Mouse (Mus musculus) left cerebral cortex, adult 9 months (tissue): Measurements from ENCODE around the gene Havcr2.
"Not testable (repeated sequence)": the region's sequence is repeated elsewhere in the genome, so short reads cannot be mapped to it uniquely, and the experiment has no call there.

Source experiments
- DNase-seq, 2 experiments: peaks; one replicate each; pipeline ENCODE4 v3.0.0; 2022; ENCODE audit warnings: low spot score in 2 of 2

Havcr2 gene

DNA sequence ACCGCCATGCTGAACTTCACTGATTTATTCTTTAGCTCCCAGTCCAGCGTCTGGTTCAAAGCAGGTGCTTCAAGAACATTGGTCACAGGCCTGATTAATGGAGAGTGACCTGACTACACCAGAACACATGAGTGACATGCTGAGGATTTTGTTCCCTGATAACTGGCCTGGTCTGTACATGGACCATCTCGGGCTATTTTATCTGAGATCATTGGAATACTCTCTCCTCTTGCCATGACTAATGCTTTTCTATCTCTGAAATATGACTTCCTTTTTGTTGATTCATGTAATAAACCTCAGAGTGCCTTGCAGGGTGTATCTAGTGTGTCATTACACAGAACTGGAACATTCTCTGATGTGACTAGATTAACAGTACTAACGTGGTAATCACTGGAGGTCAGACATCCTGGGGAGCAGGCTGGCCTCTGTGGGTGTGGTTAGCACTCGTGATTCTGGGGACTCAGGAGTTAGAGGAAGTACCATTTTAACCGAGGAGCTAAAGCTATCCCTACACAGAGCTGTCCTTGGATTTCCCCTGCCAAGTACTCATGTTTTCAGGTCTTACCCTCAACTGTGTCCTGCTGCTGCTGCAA, at the start of gene Havcr2:
TSS of gene Havcr2 (plus strand) at position 483 of the 593 bp plus-strand sequence.
- no peak for DNase-seq

DNA sequence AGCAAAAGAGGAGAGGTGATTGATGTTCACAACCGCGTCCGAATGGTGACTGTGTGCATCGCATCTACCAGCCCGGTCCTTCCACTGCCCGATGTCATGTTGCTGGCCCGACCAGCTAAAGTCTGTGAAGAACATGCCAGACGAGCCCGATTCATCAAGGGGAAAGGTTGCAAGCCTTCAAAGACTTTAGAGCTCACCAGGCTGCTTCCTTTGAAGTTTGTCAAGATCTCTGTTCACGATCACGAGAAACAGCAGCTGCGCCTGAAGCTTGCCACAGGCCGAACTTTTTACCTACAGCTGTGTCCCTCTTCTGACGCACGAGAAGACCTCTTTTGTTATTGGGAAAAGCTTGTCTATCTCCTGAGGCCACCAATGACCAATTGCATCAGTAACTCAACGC, 49.7 kb upstream of the Havcr2 start:
- no peak for DNase-seq

DNA sequence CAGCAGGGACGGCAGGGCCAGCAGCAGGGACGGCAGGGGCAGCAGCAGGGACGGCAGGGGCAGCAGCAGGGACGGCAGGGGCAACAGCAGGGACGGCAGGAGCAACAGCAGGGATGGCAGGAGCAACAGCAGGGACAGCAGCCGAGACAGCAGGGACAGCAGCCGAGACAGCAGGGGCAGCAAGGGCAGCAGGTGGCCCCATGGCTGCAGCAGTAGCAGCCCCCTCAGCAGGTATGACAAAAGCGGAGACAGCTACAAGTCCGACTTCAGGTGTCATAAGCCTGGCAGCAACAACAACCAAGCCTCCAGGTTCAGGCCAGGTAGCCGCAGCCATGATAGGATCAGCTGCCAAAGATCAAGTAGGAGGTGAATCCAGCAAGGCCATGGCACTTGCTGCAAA, 48.0 kb upstream of the Havcr2 start:
- no peak for DNase-seq

DNA sequence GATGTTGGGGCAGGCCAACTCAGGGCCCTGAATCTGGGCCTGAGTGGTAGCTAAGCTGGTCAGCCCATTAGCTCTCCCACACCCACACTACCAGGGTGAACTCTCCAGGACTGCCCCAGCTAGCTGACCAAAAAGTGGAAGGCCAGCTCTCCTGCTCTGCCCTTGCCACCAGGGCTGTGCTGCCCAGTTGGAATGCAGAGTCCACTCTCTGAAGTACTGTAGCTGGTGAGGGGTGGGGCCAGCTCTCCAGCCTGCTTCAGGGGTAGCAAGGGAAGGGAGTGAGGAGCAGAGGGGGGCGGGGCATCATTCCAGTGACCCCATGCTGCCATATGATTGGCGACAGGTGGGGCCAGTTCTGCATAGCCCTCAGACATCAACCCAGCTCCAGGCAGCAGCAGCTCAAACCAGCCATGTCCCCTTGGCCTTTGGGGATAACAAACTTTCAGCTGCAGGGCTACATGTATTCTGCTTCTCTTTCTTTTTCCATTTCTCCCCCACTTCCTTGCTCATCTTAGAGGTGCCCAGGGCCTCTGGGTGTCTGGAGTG, 44.6 kb upstream of the Havcr2 start:
- no peak for DNase-seq

DNA sequence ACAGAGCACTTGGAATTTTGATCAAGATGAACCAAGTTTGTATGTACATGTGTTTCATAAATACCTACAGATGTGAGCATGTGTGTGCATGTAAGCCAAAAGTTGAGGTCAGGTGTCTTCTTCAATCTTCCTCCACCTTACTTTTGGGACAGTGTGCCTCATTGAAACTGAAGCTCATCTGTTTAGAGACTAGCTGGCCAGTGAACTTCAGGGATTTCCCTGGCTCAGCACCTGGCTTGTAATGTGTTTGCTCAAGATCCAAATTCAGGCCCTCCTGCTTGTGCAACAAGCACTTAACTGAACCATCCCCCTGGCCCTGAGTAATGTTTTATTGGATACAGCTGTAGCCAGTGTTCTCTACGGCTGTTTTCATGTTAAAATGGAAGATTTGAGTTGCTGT, 36.3 kb upstream of the Havcr2 start:
- no peak for DNase-seq

DNA sequence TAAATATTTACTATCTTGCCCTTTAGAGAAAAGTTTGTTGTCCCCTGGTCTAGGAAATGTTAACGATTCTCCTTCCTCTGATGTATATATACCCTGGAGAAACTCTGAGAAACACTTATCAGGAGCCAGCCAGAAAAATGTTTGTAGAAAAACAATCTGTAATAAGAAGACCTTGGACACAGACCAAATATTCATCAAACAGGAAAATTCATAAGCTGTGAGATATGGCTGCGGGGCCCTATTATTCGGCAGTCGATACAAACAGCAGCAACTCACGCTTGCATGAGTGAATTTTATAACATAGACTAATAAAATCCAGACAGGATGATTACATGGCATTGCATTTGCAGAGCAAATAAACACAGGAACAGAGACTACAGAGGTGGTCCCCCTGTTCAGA, 35.9 kb upstream of the Havcr2 start:
- DNase-seq, result no peak

DNA sequence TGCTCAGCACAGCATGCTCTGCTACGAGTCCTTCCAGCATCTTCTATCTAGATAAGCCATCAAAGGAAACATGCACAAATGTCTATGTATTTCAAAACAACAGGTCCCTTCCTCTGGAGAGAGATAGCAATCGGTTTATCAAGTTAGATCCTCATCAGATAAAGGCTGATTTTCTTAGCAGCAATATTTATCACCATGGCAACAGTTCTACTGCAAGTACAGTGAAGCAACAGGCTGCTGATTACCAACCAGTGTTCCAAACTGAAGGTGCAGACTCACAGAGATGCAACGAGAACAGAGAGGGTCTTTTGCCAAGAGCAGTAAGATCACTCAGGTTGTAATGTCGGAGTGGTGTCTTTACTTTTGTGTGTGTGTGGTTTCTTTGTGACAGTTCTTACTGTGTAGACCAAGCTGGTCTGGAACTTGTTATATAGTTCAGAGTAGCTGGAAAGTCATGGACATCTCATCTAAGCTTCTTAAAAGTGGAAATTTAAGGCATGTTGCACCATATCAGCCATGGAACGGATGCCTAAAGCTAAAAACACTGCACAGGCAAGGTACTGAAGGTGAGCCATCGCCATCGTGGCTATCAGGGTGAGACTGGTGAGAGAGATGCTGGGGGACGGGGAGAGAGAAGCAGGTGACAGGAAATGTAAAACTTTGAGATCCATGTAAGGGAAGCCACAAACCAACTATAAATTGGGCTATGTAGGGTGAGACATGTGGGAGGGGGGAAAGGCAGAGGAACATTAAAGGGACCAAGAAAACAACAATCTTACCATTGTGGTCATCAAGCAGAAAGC, 33.4 kb upstream of the Havcr2 start:
- no peak for DNase-seq

DNA sequence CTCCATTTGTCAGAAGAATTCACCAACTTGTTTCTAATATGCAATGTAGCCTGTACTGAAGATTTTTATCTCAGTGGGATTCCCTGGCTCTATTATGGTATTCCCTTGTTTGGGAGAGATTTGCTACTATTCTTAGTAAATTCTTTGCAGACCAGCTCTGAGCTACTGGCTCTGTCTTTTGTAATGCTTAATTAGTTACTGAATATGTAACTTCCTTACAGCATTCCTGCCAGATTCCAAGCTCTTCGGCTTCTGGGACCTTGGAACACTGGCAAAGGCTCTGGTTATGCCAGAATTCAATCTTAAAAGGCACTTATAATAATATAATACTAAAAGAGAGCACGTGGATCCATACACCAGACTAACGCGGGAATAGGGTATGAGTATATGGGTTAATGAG, 26.6 kb upstream of the Havcr2 start:
- DNase-seq, result not testable (repeated sequence)

DNA sequence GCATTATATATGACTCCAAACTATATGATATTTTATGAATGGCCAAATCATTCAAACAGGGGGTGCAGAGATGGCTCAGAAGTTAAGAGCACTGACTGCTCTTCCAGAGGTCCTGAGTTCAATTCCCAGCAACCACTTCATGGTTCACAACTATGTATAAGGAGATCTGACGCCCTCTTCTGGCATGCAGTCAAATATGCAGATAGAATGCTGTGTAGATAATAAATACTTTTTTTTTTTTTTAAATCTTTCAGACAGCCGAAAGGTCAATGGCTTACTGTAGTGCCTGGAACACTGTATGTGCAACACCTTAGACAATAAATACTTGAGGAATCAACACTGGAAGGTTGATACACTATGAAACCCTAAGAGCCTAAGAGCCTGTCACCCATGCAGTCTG, 24.6 kb upstream of the Havcr2 start:
- no peak for DNase-seq

DNA sequence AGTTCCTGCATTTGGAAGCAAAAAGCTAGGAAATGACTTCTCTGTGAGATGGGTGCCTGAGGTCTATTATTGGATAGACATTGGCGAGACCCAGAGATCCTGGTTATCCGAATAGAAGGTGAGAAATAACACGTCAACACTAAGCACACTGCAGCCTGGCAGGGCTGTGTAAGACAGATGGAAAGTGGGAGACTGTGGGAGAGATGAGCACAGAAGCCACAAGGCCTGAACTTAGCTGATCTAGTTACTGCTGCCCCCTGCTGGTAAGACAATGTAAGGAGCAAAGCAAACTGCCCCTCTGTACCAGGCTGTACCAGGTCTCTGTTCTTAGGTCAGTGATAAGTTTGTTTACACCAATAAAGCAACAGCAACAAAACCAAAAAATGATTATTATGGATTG, 23.6 kb upstream of the Havcr2 start:
- DNase-seq, result peak; percentile 76 to 90

DNA sequence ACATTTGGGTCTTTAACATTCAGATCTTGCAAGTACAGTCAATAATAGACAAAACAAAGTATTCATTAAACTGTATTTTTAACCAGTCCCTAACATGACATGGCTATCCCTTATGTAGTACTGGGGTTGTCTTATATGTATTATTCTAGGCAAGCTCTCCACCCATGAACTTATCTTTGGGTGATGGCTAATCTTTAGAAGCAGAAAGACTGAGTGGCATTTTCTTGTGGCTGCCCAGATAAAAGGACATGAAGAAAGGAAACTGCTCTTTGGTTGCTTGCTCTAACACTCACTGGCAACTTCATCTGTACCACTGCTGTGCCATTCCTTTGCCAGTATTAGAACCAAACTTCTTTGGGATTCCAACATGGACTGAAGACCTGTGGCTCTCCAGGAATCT, 19.4 kb upstream of the Havcr2 start:
- no peak for DNase-seq

DNA sequence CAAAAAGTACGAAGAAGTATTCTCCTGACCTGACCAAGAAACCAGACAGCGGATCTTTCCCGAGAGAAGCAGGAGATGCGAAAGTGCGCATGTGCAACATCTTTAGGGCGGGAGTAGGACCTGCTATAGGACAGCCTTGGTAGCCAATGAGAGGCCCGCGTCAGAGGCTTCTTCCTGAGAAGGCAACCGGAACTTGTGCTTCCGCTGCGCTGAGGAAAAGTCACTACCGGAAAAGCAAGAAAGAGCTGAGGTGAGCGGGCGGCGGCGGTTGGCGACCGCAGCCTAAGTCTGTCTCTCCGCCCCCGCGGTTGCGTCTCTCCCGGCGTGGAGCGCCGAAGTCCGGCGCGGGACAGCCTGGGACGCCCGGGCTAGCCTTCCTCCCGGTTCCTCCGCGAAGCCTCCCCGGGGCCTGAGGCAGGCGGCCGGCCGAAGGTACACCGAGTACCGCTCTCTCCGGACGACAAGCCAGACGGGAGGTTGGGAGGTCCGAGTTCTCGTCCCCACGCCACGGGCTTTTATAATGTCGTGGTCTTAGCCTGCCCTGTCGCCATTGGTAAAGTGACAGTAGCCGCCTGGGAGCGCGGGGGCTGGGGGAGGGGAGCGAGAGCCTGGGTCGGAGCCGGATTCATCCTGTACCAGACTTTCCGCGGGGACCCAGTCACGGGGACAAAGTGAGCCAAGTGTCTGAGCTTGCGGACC, 17.8 kb upstream of the Havcr2 start, which contains the start of gene Med7:
TSS of gene Med7 (plus strand) at position 166 of the 699 bp plus-strand sequence.
- peak; percentile 89 to 96 for DNase-seq

DNA sequence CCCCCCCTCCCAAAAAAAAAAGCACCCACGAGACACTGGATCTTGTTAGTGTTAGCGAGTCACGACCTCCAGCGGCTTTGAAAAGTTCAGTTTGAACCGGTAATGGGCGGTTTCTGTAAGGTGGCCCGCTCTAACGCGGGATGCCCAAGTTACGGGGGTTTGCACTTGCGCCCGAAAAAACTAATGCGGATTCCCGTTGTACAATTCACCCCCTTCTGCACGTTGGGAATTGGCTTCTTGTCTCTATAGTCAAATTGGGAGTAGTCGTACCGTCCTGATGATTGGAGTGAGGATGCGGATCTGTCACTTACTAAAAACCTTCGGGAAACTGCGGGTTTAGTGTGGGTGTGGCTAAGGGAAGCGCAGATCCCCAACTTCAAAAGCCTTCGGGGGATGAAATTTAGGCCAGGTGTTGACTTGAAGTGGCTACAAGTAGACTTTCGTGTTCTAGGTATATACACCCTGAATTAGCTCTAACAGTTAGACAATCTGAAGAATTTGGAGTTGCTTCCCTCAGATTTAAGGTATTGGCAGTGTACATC, 17.2 kb upstream of the Havcr2 start:
- DNase-seq, result no peak

DNA sequence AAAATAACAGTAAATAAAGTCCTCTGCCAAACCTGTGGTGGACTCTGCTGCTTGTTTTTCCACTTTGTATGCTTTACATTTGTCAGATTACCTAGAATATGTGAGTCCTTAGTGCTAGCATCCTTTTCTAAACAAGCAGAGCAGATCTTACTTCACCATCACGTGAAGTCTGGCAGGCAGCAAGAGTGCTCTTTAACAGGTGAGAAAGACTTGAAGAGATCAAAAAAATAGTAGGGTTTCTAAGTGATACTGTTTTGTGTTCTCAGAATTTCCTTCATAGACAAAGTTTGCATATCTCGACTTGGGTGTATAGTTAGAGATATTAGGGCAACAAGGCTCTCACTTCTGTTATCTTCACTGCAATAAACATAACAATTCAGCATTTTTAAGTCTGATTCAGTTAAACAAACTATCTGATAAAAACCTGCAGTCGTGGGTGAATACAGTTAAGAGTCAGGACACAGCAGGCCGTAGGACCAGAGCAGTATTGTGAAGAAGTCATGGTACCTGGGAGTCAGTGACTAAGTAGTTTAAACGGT, 15.7 kb upstream of the Havcr2 start:
- no peak for DNase-seq

DNA sequence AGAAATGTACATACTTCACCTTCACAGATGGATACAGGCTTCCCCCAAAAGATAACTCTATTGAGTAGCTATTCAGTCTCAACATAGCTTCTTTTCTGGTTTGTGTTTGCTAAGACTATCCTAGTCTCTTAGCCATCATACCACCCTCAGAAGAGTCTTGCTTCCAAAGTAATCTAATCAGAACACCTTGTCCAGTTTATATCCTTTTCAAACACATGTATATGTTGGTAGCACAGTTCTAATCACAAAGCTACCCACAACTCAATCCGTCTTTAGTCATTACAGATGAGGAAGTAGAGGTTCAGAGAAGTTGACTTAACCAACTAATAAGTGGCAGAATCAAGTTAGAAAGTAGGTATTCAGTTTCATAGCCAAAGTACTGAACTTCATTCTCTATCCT, 13.0 kb upstream of the Havcr2 start:
- DNase-seq, result no peak

DNA sequence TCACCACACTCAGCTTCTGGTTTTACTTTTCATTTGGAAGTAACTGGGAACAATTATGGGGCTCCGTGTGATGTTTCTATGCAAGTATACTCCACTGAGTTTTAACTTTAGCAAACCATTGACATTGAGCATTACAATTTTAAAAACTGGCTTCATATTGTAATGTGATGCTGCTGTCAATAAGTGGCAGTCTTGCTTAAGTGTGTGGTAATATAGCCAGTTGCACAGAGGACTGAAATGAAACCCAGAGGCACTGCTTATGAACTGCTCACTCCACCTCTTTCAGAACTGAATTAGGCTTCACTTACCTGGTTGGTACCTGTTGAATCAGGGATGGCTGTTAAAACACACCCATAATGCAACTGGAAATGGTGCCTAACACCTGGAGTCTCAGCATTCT, 11.6 kb upstream of the Havcr2 start:
- DNase-seq, result no peak

DNA sequence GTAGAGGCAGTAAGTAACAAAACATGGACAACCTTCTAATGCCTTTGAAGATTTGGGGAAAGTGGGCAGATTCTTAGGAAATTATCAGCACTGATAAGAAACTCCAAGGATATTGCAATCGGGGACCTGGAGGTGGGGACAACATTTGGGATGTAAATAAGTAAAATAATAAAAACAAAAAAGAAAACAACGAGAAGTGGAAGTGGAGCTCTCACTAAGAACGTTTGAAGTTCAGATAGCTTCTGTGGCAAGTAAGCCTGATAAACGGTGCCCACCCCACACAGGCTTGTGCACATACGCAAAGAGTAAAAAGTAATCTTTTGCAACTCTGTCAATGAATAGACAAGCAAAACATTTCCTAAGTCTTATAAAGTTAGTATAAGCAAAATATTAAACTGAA, 10.8 kb upstream of the Havcr2 start:
- DNase-seq, result no peak

DNA sequence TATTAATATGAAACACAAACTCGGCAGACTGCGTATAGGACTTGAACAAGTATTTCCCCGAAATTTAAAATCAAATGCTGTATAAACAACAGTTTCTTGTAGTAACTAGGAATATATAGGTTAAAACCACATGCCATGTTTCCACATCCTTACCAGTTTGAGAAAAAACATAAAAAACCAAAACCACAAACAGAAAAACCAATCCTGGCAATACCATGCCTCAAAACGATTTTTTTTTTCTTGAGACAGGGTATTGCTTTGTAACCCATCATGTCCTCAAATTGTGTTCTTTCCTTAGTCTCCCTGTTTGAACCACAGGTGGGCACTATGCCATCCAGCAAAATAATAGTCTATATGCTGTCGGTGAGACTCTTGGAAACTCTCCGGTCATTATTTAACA, 8.6 kb upstream of the Havcr2 start:
- DNase-seq, result no peak

DNA sequence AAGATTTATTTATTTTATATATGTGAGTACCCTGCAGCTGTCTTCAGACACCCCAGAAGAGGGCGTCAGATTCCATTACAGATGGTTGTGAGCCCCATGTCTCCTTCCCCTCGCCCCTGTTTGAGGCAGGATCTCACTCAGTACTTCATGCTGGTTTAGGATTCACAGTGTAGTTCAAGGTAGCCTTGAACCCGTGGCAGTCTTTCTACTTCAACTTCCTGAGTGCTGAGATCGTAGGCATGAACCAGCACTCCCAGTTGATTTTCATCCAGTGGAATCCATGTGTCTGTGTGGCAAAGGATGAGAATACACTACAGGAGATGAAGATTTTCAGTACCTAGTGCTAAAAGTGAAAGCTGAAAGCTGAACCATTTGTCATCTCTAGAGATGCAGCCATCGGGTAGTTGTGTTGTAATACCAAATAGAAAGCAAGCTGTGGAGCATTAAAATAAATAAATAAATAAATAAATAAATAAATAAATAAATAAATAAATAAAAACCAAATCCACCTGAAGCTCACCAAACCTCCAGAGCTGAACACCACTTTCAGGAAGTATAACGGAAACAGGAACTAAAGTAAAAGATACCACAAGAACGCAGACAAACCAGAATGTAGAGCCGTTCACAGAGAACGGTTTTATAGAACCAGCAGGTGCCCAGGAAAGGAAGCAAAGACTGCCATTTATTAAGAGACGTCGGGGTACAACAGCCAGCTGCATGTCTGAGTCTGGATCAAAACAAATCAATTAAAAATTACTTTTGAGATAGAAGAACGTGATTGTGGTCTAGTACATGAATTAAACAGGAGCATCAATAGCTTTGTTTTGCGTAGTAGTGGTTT, 6.9 kb upstream of the Havcr2 start:
- no peak for DNase-seq

DNA sequence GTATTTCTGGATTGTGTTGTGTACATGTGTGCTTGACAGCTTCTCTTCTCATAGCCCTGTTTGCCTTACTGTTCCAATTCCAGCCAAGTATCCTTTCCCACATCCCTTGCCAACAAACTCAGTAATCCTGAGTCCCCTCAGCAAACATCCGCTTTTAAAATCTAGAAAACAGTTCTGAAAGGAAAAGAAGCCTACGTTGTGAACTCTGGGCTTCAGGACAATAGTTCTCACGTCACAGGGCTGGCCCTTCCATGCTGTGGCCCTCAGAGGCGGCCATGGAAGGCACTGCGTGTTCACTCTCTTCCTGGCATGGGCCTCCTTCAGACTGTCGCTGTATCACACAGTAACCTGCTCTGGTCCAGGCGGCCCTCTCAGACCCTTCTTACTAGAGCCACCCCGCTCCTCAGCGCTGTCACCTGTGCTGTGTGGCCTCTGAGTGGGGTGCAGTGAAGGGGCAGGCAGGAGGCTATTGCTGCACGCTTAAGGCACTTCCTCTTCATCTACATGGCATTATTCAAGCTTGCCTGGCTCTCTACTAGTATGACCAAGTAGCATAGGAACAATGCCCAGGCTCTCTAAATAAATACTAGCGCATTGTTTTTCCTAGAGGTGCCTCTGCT, 5.2 kb upstream of the Havcr2 start:
- no peak for DNase-seq

DNA sequence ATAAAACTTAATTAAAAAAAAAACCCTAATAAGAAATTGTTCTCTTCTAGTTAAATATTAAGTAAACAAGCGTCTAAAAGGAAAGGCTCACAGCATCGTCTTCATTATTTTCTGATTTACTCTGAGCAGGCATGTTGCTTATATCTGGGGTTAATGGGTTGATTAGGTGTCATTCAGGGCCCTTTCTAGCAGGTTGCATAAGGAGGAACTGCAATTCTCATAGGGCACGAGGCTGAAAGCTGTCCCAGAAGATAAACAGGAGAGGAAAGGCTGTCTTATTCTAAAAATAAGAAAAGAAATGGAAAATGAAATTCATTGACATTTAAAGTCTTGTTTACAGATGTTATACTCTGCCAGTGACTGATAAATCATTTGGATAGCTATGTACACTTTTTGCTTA, 5.2 kb downstream of the Havcr2 start:
- no peak for DNase-seq
